Mouse (Mus musculus) liver, embryonic 14.5 days (tissue): Measurements from ENCODE around the gene Elmsan1. TPM values are rescaled to one million over a fixed set of nuclear protein-coding genes. Genes with fewer than 3 reads are reported as not detected.

Experiments
- ATAC-seq: fragments of 200-750 bp; cut with Nextera tagmentation; 2 replicates; pipeline ENCODE4 v1.8.0; 2017; ENCODE audit warnings: moderate number of reproducible peaks, mild to moderate bottlenecking, moderate library complexity; ENCODE audit not compliant: insufficient read depth
- DNase-seq, 3 experiments: peaks; one replicate each; pipeline ENCODE4 v3.0.0-alpha.2; 2012 to 2013; ENCODE audit warnings: low read depth in 3 of 3, low spot score in 3 of 3
- H3K27ac ChIP-seq: fragments of 300-500 bp; sonication (generic); 2 replicates; pipeline ENCODE4 v1.5.1; 2014; ENCODE audit warnings: moderate library complexity, mild to moderate bottlenecking, control low read depth, inconsistent platforms
- H3K27me3 ChIP-seq: fragments of 300-500 bp; sonication (generic); 2 replicates; pipeline ENCODE4 v1.6.1; 2014; ENCODE audit warnings: mild to moderate bottlenecking, low read length, moderate library complexity; ENCODE audit not compliant: control insufficient read depth, insufficient read depth
- H3K36me3 ChIP-seq: fragments of 300-500 bp; sonication (generic); replicated peaks from 2 replicates; pipeline ENCODE4 v1.6.1; 2014; ENCODE audit warnings: low read depth; ENCODE audit not compliant: control insufficient read depth, insufficient read depth
- H3K4me1 ChIP-seq, 2 experiments: fragments of 200-500 bp in 1 of 2; fragments of 300-500 bp in 1 of 2; sonication (generic) in 1 of 2; replicated peaks; 2 replicates each; pipeline ENCODE4 v1.6.1; 2012 to 2014; ENCODE audit warnings: antibody characterized with exemption in 1 of 2, inconsistent platforms in 1 of 2, low read length in 1 of 2; ENCODE audit not compliant: control insufficient read depth in 2 of 2, insufficient read depth in 2 of 2
- H3K4me2 ChIP-seq: fragments of 300-500 bp; sonication (generic); 2 replicates; pipeline ENCODE4 v1.6.1; 2014; ENCODE audit warnings: low read depth, mild to moderate bottlenecking, control low read depth, moderate library complexity
- H3K4me3 ChIP-seq, 2 experiments: fragments of 200-500 bp in 1 of 2; fragments of 300-500 bp in 1 of 2; sonication (generic) in 1 of 2; 2 replicates each; pipeline ENCODE4 v1.5.1; 2012 to 2014; ENCODE audit warnings: low read depth in 2 of 2, low read length in 2 of 2, mild to moderate bottlenecking in 2 of 2, control low read depth in 1 of 2, inconsistent platforms in 1 of 2, moderate library complexity in 1 of 2; ENCODE audit not compliant: insufficient read depth in 1 of 2
- H3K9ac ChIP-seq: fragments of 300-500 bp; sonication (generic); replicated peaks from 2 replicates; pipeline ENCODE4 v1.6.1; 2014; ENCODE audit warnings: mild to moderate bottlenecking, control low read depth, moderate library complexity
- H3K9me3 ChIP-seq: fragments of 300-500 bp; sonication (generic); 2 replicates; pipeline ENCODE4 v1.6.1; 2016; ENCODE audit warnings: low read length, mixed read lengths; ENCODE audit not compliant: control insufficient read depth
- CTCF ChIP-seq: IDR thresholded peaks from 2 replicates; pipeline ENCODE4 v1.5.1; 2016; ENCODE audit warnings: antibody characterized with exemption, low read depth, control low read depth
- EP300 ChIP-seq: IDR thresholded peaks from 2 replicates; pipeline ENCODE4 v1.6.1; 2016; ENCODE audit warnings: antibody characterized with exemption, low read depth
- WGBS: fragments of 180-500 bp; shearing (Covaris S2); extraction: QIAGEN DNeasy Blood & Tissue Kit; methylation state at CpG from one replicate; pipeline ENCODE4 v1.1.7; 2014; ENCODE audit not compliant: insufficient replicate concordance; 5-methylcytosine and 5-hydroxymethylcytosine counted together
- polyA plus RNA-seq, 2 experiments: library from polyadenylated mRNA; depleted of rRNA in 1 of 2; stranded (reverse) in 1 of 2; unstranded in 1 of 2; fragments of >200 nt; fragmentation: Nextera tagmentation in 1 of 2; extraction: Ambion mirVana in 1 of 2; gene quantifications; 2 replicates each; pipeline versions ENCODE4 v1.2.1 to v1.2.3; 2012 to 2014

Elmsan1 gene
- polyA plus RNA-seq, 2 experiments: 4.3 to 4.5 TPM

DNA sequence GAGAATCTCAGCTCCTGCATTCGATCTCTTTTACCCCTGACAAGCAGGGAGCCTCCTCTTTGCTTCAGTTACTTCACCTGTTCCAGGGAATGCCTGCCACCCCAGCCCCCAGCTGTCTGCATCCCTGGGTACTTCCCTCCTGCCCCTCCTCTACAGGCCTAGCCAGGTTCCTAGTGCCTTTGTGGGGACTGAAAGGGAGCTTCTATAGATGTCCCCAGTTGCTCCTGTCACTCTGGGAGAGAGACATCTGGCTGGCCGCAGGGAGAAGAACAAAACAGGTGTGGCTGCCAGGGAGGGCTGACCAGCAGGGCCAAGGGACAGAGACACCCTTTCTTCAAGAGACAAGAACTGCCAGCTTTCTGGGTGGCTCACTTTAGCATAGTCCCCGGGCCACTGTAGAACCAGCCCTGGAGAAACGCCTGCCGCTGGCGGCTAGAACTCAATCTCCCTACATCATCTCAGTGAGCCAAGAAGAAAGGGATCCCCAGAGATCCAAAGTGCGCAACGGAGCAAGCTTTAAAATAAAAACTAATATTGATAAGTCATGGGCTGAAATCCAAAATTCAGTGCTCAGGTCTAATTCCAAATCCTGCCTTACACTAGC is 20.5 kb downstream of the Elmsan1 start:
- DNase-seq (no peak), ATAC-seq (no peak)
- 75% methylated on average over 8 of the region's 8 CpGs for WGBS
- no peak for TF ChIP-seq EP300
- no peak for TF ChIP-seq CTCF
- Histone ChIP-seq H3K27me3 (no peaks in the 10 kb centered on the region), H3K9ac (no peak overlapping the region), H3K4me2 (no peak overlapping the region), H3K27ac (no peak overlapping the region), H3K4me1 (peaks cover 31 to 47% of the 10 kb centered on the region in 2 experiments), H3K36me3 (no peaks in the 10 kb centered on the region; the same call in 1 of the 2 replicates), H3K9me3 (no peaks in the 10 kb centered on the region), H3K4me3 (no peak overlapping the region)

DNA sequence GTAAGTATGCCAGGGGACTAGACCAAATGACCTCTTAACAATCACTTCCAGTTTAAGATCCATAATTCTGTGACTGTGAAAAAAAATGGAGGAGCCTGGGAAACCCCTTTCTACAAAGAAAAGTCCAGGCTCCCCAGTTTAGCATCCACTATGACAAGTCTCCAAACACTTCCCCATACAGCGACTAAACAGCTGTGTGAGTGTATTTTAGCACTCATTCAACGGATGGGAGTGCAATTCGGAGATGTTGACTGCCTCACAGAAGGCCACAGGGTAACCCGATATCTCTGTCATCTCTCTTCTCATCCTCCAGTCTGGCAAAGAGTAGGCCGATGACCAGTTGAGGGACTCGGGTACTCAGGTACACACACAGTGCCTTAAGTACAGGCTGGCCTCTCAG is 23.5 kb downstream of the Elmsan1 start:
- no peak for ATAC-seq
- DNase-seq: no peak
- Histone ChIP-seq H3K36me3 (no peaks in the 10 kb centered on the region), H3K4me1 (peaks cover 27 to 44% of the 10 kb centered on the region in 2 experiments), H3K4me2 (peak overlapping the region; percentile 87; the same call in 1 of the 2 replicates), H3K9ac (no peak overlapping the region), H3K4me3 (no peak overlapping the region), H3K27ac (no peak overlapping the region), H3K9me3 (no peaks in the 10 kb centered on the region), H3K27me3 (no peaks in the 10 kb centered on the region)
- 37% methylated on average over 6 of the region's 6 CpGs for WGBS
- no peak for TF ChIP-seq EP300
- TF ChIP-seq CTCF: no peak

DNA sequence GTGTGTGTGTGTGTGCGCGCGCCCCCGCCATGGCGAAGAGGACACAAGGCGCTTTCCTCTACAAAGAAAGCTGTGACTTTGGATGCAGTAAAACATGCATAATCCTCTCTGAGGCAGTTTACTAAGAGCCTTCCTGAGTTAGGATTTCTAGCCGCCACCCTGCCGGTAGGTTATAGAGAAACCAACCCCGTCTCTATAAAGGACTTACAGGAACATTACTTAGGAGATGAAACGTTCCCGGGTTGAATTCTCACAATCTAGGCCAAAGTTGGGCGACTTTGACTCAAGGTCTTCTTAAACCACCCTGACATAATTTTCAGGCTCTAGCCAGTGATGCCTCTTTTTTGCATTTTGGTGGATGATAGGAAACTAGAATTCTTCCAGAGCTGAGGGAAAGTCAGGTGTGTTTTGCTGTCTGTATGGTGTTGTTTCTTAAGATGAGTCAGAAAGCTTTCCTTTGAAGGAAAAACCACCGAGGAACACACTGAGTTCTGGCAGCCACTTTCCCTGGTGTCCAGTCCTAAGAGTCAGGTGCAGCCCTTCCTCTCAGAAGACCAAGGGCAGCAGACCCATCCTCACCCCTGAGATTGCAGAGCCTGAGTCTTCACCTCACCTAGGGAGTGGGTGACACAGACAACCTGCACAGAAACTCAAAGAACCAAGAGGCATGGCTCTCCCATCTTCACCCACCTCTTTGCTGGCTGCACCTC is 24.1 kb downstream of the Elmsan1 start:
- peak overlapping the region; percentile 87 for H3K4me2 ChIP-seq
- peak overlapping the region; percentile 80 to 98 for H3K4me3 ChIP-seq
- no peaks in the 10 kb centered on the region for H3K27me3 ChIP-seq
- no peak for TF ChIP-seq EP300
- no peak for TF ChIP-seq CTCF
- H3K4me1 ChIP-seq: peaks cover 34 to 50% of the 10 kb centered on the region in 2 experiments
- DNase-seq (no peak), ATAC-seq (no peak)
- WGBS: 3% methylated on average over 13 of the region's 13 CpGs
- H3K9me3 ChIP-seq: no peaks in the 10 kb centered on the region
- no peaks in the 10 kb centered on the region; the same call in 1 of the 2 replicates for H3K36me3 ChIP-seq
- H3K27ac ChIP-seq: peak overlapping the region; percentile 85
- peak overlapping the region; percentile 99 for H3K9ac ChIP-seq

DNA sequence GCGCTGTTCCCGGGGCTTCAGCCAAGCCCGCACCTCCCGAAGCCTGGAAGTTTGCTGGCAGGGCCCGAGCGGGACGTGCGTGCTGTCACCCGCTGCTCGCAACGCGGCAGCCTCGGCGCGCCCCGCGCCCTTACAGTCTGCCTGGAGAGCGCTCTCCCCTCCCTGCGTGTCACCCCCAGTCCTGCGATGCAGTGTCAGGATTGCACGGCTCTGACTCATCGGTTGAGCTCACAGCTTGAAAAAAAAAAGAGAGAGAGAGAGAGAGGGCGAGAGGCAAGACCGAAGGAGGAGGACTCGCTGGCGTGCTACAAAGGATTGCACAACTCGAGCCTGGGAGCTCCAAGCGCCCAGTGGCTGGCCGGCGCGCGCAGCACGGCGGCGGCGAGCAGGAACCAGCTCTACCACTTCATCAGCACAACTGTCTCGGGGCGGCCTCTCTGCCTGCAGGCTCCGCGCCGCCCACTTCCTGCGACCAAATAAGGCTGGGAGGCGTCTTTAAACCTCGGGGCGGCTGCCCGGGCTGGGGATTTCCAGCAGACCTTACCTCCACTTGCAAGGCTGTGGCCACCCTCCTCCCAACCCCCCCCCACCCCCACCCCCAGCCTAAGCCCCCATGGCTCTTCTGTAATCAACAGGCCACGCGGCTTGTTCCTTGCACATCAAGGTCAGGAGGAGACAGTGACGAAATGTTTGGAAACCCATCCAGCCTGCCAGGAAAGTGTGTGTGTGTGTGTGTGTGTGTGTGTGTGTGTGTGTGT is 24.9 kb downstream of the Elmsan1 start:
- Histone ChIP-seq H3K4me2 (peak overlapping the region; percentile 87), H3K4me3 (peak overlapping the region; percentile 80 to 98), H3K9ac (peak overlapping the region; percentile 99), H3K27ac (peak overlapping the region; percentile 85), H3K4me1 (peaks cover 40 to 54% of the 10 kb centered on the region in 2 experiments), H3K27me3 (no peaks in the 10 kb centered on the region), H3K36me3 (no peaks in the 10 kb centered on the region; the same call in 1 of the 2 replicates), H3K9me3 (no peaks in the 10 kb centered on the region)
- ATAC-seq (peak; percentile 84), DNase-seq (peak; percentile 85 to 89 (median 88))
- TF ChIP-seq CTCF: peak; percentile 14; the same call in 1 of the 2 replicates
- peak; percentile 60 for TF ChIP-seq EP300
- under 1% methylated on average over 48 of the region's 49 CpGs for WGBS
